Comparison of ENCODE assay signal across 13 mouse cellular contexts in genomic region chr9:98628480-98628879, GRCm38 (mm10). TPM values are rescaled to one million over a fixed set of nuclear protein-coding genes. Genes with fewer than 3 reads are reported as not detected.
DNase-seq lines count a peak whose midpoint lies in the region; ATAC-seq and TF ChIP-seq lines count a peak whose summit lies in the region.
"Had no signal": no experiment of that assay in that cellular context is flagged by ENCODE, and none has a peak within 500 bp of the region (broad histone marks: within the 10 kb centered on the region; RNA-seq: fewer than 3 reads in every experiment).

No protein-coding gene starts in this region.

- peak; percentile 38 for DNase-seq in embryo, embryonic 10 days (ENCODE audit: low spot score)
- no peak for DNase-seq in embryo, embryonic 9.5 days (ENCODE audit: extremely low spot score)
- peak; percentile 26 for DNase-seq in lung, embryonic 14.5 days
- no peak for DNase-seq in lung, postnatal 14 days
- DNase-seq in ZHBTc4 (ENCODE audit: low read depth, low spot score): peak; percentile 52
- DNase-seq in mesoderm, embryonic 11.5 days (ENCODE audit: low read depth, low spot score): peak; percentile 28
- no peak for DNase-seq in cerebellum, adult 9-10 months
- DNase-seq in frontal cortex, adult 2 months (ENCODE audit: extremely low spot score in 1 of 2, low spot score in 1 of 2): no peak
- DNase-seq: cerebellum, adult 2 months; layer of hippocampus, adult 9-11 months had no signal

- no peak overlapping the region for H3K4me3 ChIP-seq in lung, embryonic 14.5 days (ENCODE audit: low read depth, low read length)
- H3K4me3 ChIP-seq: heart, embryonic 15.5 days; limb, embryonic 12.5 days; neural tube, embryonic 13.5 days had no signal

- H3K27me3 ChIP-seq in lung, embryonic 14.5 days (ENCODE audit: insufficient read depth, low read length): no peaks in the 10 kb centered on the region
- H3K27me3 ChIP-seq: neural tube, embryonic 13.5 days had no signal

- H3K9ac ChIP-seq in lung, embryonic 14.5 days: no peak overlapping the region
- H3K9ac ChIP-seq: heart, embryonic 15.5 days; limb, embryonic 12.5 days; neural tube, embryonic 13.5 days had no signal

- H3K27ac ChIP-seq in lung, embryonic 14.5 days (ENCODE audit: low read depth): no peak overlapping the region
- H3K27ac ChIP-seq: heart, embryonic 15.5 days; limb, embryonic 12.5 days; neural tube, embryonic 13.5 days had no signal

- ATAC-seq in lung, embryonic 14.5 days (ENCODE audit: insufficient read depth): no peak

- H3K36me3 ChIP-seq in lung, embryonic 14.5 days (ENCODE audit: insufficient read depth): no peaks in the 10 kb centered on the region
- H3K36me3 ChIP-seq: heart, embryonic 15.5 days; limb, embryonic 12.5 days; neural tube, embryonic 13.5 days had no signal

- WGBS in lung, embryonic 14.5 days: 49% methylated on average over 3 of the region's 3 CpGs

- no peaks in the 10 kb centered on the region for H3K4me1 ChIP-seq in lung, embryonic 14.5 days (ENCODE audit: insufficient read depth)
- H3K4me1 ChIP-seq: heart, embryonic 15.5 days had no signal

- no peaks in the 10 kb centered on the region for H3K9me3 ChIP-seq in lung, embryonic 14.5 days (ENCODE audit: low read depth, low read length)
- H3K9me3 ChIP-seq: heart, embryonic 15.5 days; limb, embryonic 12.5 days; neural tube, embryonic 13.5 days had no signal

- peak; percentile 47 for TF ChIP-seq CTCF in lung, embryonic 14.5 days (IDR thresholded peaks at IDR 0.05; ENCODE audit: low read depth)

- H3K4me2 ChIP-seq in lung, embryonic 14.5 days: no peak overlapping the region
- H3K4me2 ChIP-seq: heart, embryonic 15.5 days; limb, embryonic 12.5 days; neural tube, embryonic 13.5 days had no signal

RNA-seq across cellular contexts. Expression of gene Mrps22, which starts 27.0 kb away (rescaled TPM):
- polyA plus RNA-seq in lung, embryonic 14.5 days (2014; fragmentation: Nextera tagmentation; extraction: Ambion mirVana): 51.0 and 54.4 TPM in 2 replicates
- 23.5 and 26.3 TPM in 2 replicates for polyA plus RNA-seq in frontal cortex, adult 2 months (2012; rRNA removed)

Comparison
In these comparisons a context has a peak if more than half of its experiments do, and no peak if none do; other contexts are left out.
1. DNase-seq: peak in embryo, embryonic 10 days (single experiment), lung, embryonic 14.5 days (single experiment), ZHBTc4 (single experiment) and mesoderm, embryonic 11.5 days (single experiment); none in embryo, embryonic 9.5 days (single experiment), lung, postnatal 14 days (single experiment), cerebellum, adult 9-10 months (single experiment) and frontal cortex, adult 2 months (0 of 2).